Mouse (Mus musculus) forebrain, embryonic 14.5 days (tissue): Measurements from ENCODE around the gene Sptbn1. TPM values are rescaled to one million over a fixed set of nuclear protein-coding genes. Genes with fewer than 3 reads are reported as not detected.

Source experiments
- ATAC-seq: fragments of 200-750 bp; cut with Nextera tagmentation; 2 replicates; pipeline ENCODE4 v1.8.0; 2017; ENCODE audit warnings: mild to moderate bottlenecking, moderate library complexity
- DNase-seq: peaks from one replicate; pipeline ENCODE4 v3.0.0-alpha.2; 2015; ENCODE audit warnings: low spot score
- H3K27ac ChIP-seq: fragments of 300-500 bp; sonication (generic); 2 replicates; pipeline ENCODE4 v1.5.1; 2014; ENCODE audit warnings: low read depth, mild to moderate bottlenecking, control low read depth, low read length, moderate library complexity
- H3K27me3 ChIP-seq: fragments of 300-500 bp; sonication (generic); replicated peaks from 2 replicates; pipeline ENCODE4 v1.6.1; 2014; ENCODE audit warnings: low read length, control low read depth, mixed read lengths; ENCODE audit not compliant: control insufficient read depth, insufficient read depth
- H3K36me3 ChIP-seq: fragments of 300-500 bp; sonication (generic); 2 replicates; pipeline ENCODE4 v1.6.1; 2014; ENCODE audit warnings: low read length, control low read depth; ENCODE audit not compliant: control insufficient read depth, insufficient read depth
- H3K4me1 ChIP-seq: fragments of 300-500 bp; sonication (generic); 2 replicates; pipeline ENCODE4 v1.6.1; 2014; ENCODE audit warnings: antibody characterized with exemption, low read length, control low read depth; ENCODE audit not compliant: control insufficient read depth, insufficient read depth
- H3K4me2 ChIP-seq: fragments of 300-500 bp; sonication (generic); 2 replicates; pipeline ENCODE4 v1.6.1; 2014; ENCODE audit warnings: mild to moderate bottlenecking, control low read depth, low read length
- H3K4me3 ChIP-seq: fragments of 300-500 bp; sonication (generic); 2 replicates; pipeline ENCODE4 v1.5.1; 2014; ENCODE audit warnings: low read depth, low read length, control low read depth
- H3K9ac ChIP-seq: fragments of 300-500 bp; sonication (generic); 2 replicates; pipeline ENCODE4 v1.6.1; 2014; ENCODE audit warnings: mild to moderate bottlenecking, low read length, control low read depth, moderate library complexity
- H3K9me3 ChIP-seq: fragments of 300-500 bp; sonication (generic); replicated peaks from 2 replicates; pipeline ENCODE4 v1.6.1; 2016; ENCODE audit warnings: low read length, control low read depth, mixed read lengths; ENCODE audit not compliant: control insufficient read depth
- WGBS: fragments of 180-500 bp; shearing (Covaris S2); extraction: QIAGEN DNeasy Blood & Tissue Kit; methylation state at CpG from one replicate; pipeline ENCODE4 v1.1.7; 2014; 5-methylcytosine and 5-hydroxymethylcytosine counted together
- polyA plus RNA-seq: library from polyadenylated mRNA; unstranded; fragments of >200 nt; fragmentation: Nextera tagmentation; extraction: Ambion mirVana; gene quantifications from 2 replicates; pipeline ENCODE4 v1.2.1, GENCODE M21; 2014

Sptbn1 gene
- polyA plus RNA-seq = 101 and 114 TPM in 2 replicates

GRCm38 (mm10) chr11:30267892-30268647 lies at the start of gene Sptbn1:
TSS of gene Sptbn1 (minus strand) at chr11:30268175.
- under 1% methylated on average over 39 of the region's 81 CpGs for WGBS
- Histone ChIP-seq H3K4me2 (peak within 1 kb of the TSS; percentile 64), H3K36me3 (no peaks in the 10 kb centered on the region), H3K4me1 (peaks cover 11% of the 10 kb centered on the region), H3K4me3 (peak within 1 kb of the TSS; percentile 98), H3K27ac (peak within 1 kb of the TSS; percentile 92), H3K27me3 (peaks cover 4% of the 10 kb centered on the region; the same call in 1 of the 2 replicates), H3K9ac (peak within 1 kb of the TSS; percentile 94), H3K9me3 (no peaks in the 10 kb centered on the region)
- ATAC-seq (peak; percentile 96), DNase-seq (peak; percentile 96)

DNA sequence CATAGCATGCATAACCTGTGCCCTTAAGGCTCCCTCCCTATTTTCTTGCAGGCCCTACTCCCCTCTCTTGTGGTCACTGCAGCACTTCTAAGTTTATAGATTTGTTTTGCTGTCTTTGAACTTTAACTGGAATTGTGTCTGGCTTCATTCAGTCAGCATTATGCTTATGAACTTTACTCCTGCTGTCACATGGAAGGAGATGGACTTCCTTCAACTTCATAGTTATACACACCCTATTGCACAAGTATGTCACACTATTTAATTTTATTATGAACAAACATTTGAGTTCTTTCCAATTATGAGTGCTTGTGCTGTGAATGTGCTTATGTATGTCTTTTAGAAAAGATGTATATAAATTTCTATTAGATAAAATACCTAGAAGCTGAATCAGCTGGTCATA lies 26.3 kb upstream of the Sptbn1 start:
- no peak for DNase-seq
- H3K9ac ChIP-seq = no peak overlapping the region
- H3K36me3 ChIP-seq = no peaks in the 10 kb centered on the region
- H3K27ac ChIP-seq = no peak overlapping the region
- no peaks in the 10 kb centered on the region for H3K27me3 ChIP-seq
- no peak overlapping the region for H3K4me2 ChIP-seq
- no peak for ATAC-seq
- no peak overlapping the region for H3K4me3 ChIP-seq
- H3K9me3 ChIP-seq = no peaks in the 10 kb centered on the region
- no peaks in the 10 kb centered on the region for H3K4me1 ChIP-seq

DNA sequence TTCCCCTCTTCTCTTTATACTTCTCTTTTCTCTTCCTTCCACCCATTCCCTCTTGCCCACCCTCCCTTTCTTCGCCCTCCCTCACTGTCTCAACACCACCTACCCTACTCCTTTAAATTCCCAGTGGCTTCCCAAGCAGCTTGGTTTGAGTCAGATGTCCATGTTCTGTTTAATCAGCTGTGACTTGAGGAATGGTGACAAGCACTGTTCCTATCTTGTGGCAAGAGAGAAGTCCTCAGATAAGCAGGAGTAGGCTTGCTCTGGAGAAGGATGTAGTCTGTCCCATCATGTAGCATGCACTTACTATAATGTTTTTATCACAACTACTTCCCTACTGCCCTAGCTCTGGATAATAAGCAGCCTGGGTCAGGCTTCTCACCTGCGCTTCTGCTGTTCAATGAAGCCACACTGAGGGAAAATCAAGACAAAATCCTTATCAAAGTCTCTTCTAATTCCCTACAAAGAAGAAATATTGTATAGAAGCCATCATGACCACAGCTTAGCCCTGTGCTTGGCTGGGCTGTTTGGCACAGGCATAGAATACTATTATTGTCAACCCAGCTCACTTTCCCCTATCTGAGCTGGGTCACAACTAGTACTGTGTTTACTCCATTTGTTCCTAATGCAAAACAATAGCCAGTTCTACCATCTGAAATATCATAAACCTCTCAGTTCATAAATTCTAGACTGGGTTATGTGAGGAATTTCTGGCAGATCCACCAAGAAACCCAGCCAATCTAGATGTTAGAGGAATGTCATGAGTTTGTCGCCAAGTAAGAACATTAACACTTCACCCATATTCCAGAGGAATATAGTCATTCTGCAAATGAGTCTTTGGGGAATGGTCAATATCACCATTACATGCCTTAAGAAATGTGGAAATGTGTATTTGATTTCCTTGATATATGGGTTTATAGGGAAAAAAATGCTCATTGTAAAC lies 24.5 kb upstream of the Sptbn1 start:
- no peaks in the 10 kb centered on the region for H3K36me3 ChIP-seq
- H3K27me3 ChIP-seq = no peaks in the 10 kb centered on the region
- H3K27ac ChIP-seq = no peak overlapping the region
- no peak for DNase-seq
- WGBS = 89% methylated on average over 3 of the region's 3 CpGs
- H3K4me3 ChIP-seq = no peak overlapping the region
- H3K4me1 ChIP-seq = no peaks in the 10 kb centered on the region
- H3K4me2 ChIP-seq = no peak overlapping the region
- no peak for ATAC-seq
- H3K9ac ChIP-seq = no peak overlapping the region
- no peaks in the 10 kb centered on the region for H3K9me3 ChIP-seq

GRCm38 (mm10) chr11:30291155-30291554 lies 23.2 kb upstream of the Sptbn1 start:
- Histone ChIP-seq H3K36me3 (no peaks in the 10 kb centered on the region), H3K9ac (no peak overlapping the region), H3K9me3 (no peaks in the 10 kb centered on the region), H3K27me3 (no peaks in the 10 kb centered on the region), H3K27ac (no peak overlapping the region), H3K4me1 (no peaks in the 10 kb centered on the region), H3K4me3 (no peak overlapping the region), H3K4me2 (no peak overlapping the region)
- no peak for ATAC-seq
- DNase-seq = no peak
- WGBS = 60% methylated on average over 8 of the region's 8 CpGs

DNA sequence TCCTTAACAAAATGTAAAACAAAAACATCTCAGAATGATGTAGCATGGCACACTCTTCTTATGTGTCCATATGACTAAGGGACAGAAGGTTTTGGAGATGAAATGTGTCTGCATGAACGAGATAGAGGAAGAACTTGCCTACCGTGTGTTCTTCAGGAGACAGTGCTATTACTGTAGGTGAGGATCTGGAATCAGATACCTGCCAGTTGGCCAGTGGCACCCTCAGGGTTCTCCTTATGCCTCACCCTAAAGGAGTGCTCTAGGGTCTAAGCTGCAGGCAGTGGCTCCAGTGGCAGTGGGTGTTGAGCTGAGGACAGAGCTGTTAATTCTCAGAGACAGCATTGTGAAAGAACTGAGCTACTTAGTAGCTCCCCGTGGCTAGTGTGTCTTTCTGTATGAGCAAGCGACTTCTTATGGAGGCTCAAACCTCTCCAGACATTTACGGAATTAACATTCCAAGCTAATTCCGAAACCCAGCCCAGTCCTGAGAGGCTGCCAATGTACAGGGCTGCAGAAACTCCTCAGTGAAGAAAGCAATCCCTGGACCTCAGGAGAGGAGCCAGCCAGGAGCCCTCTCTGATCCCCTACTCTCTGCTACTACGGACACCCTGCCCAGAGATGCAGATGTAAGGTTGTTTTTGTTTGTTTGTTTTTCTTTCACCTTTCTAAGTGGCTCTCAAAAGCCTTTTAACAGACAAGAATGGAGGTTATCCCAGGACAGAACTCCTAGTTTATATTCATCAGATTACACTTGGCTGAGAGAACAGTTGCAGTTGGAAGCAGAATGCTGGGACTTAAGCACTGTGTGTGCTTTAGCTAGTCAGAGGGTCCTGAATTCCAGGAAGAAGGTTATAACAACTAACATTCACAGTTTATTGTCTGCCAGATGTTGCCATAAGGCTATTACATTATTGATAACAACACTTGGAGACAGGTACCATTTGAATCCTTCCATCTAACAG lies 21.8 kb upstream of the Sptbn1 start:
- WGBS = 45% methylated on average over 7 of the region's 7 CpGs

GRCm38 (mm10) chr11:30288075-30288474 lies 20.1 kb upstream of the Sptbn1 start:
- H3K27me3 ChIP-seq = no peaks in the 10 kb centered on the region
- no peaks in the 10 kb centered on the region for H3K4me1 ChIP-seq
- no peak overlapping the region for H3K4me3 ChIP-seq
- H3K9me3 ChIP-seq = no peaks in the 10 kb centered on the region
- ATAC-seq (no peak), DNase-seq (no peak)
- H3K9ac ChIP-seq = no peak overlapping the region
- 89% methylated on average over 2 of the region's 2 CpGs for WGBS
- no peak overlapping the region for H3K4me2 ChIP-seq
- no peak overlapping the region for H3K27ac ChIP-seq
- no peaks in the 10 kb centered on the region for H3K36me3 ChIP-seq

More for the DNA sequence above, 21.8 kb upstream of the Sptbn1 start:
- Histone ChIP-seq H3K27ac (no peak overlapping the region), H3K27me3 (no peaks in the 10 kb centered on the region), H3K9ac (no peak overlapping the region), H3K4me3 (no peak overlapping the region), H3K9me3 (no peaks in the 10 kb centered on the region), H3K36me3 (no peaks in the 10 kb centered on the region), H3K4me1 (no peaks in the 10 kb centered on the region), H3K4me2 (no peak overlapping the region)
- DNase-seq (no peak), ATAC-seq (no peak)

- H3K4me2 ChIP-seq = no peak overlapping the region
- H3K27ac ChIP-seq = no peak overlapping the region
- no peaks in the 10 kb centered on the region for H3K4me1 ChIP-seq
- H3K4me3 ChIP-seq = no peak overlapping the region
- 67% methylated on average over 2 of the region's 2 CpGs for WGBS
- H3K27me3 ChIP-seq = no peaks in the 10 kb centered on the region
- no peak overlapping the region for H3K9ac ChIP-seq
- no peak for ATAC-seq
- no peaks in the 10 kb centered on the region for H3K36me3 ChIP-seq
- no peaks in the 10 kb centered on the region for H3K9me3 ChIP-seq
- no peak for DNase-seq
Observed at GRCm38 (mm10) chr11:30283710-30284109, 15.7 kb upstream of the Sptbn1 start.

DNA sequence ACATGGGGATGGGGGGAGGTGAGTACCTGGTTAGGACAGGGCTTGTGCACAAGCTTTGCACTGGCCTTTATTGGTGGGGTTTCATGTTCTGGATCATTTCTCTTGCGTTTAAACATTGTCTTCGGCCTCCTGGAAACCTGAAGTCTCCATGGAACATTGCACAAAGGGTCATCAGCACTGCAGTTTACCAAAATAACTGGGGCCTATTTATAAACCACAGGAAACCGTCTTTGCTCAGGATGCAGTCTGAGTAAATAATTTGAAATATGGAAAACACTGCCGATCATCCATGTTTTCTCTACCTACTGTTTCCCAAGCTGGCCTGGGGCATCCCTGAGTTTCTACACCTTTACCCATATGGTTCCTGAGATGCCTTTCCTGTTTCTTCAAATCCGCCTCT lies 13.1 kb upstream of the Sptbn1 start:
- H3K4me1 ChIP-seq = no peaks in the 10 kb centered on the region
- no peak for ATAC-seq

More for the DNA sequence above, 13.1 kb upstream of the Sptbn1 start:
- H3K27me3 ChIP-seq = no peaks in the 10 kb centered on the region
- H3K4me2 ChIP-seq = no peak overlapping the region
- H3K27ac ChIP-seq = no peak overlapping the region
- DNase-seq = no peak
- no peaks in the 10 kb centered on the region for H3K9me3 ChIP-seq
- H3K9ac ChIP-seq = no peak overlapping the region
- no peak overlapping the region for H3K4me3 ChIP-seq
- no peaks in the 10 kb centered on the region for H3K36me3 ChIP-seq
- 91% methylated on average over 5 of the region's 5 CpGs for WGBS
